Mouse (Mus musculus) spleen, adult 2 months (tissue): ENCODE results near the gene Tigit.

ENCODE experiments used
- CTCF ChIP-seq: fragments of 200-500 bp; IDR thresholded peaks from 2 replicates; pipeline ENCODE4 v1.5.1; 2011; ENCODE audit warnings: mild to moderate bottlenecking, inconsistent platforms; ENCODE audit not compliant: insufficient read depth, insufficient read length, insufficient replicate concordance; ENCODE audit errors: extremely low read depth
- POLR2A ChIP-seq: fragments of 200-500 bp; IDR thresholded peaks from 2 replicates; pipeline ENCODE4 v1.6.1; 2011; ENCODE audit warnings: low read depth, low read length, inconsistent platforms

- TF ChIP-seq POLR2A (no peak), CTCF (no peak)
Observed at GRCm38 (mm10) chr16:43708335-43709061, 44.6 kb upstream of the Tigit start.
